Mouse (Mus musculus) ZHBTc4 (cell line): ENCODE results near the gene Ackr2.

Experiments
- DNase-seq: peaks from one replicate; pipeline ENCODE4 v3.0.0-alpha.2; 2011; ENCODE audit warnings: low read depth, low spot score

Ackr2 gene

DNA sequence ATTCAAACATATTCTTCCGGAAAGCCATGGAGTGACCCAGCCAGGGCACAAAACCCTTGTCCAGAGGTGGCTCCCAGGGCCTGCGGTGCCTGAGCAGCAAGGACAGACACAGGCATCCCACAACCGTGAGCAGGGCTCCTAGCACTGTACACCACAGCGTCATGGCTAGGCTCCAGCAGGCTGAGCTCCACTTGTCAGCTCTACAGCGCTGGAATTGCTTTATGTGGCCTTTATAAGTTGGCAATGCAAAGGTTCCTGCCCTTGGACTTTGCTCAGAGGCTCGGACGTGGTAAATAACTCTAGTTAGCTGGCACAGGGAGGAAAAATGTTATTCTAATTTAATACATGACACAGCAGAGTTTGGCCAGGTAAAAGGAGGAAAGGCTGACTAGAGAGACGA, 17.9 kb downstream of the Ackr2 start, which contains the start of gene Cyp8b1:
Cyp8b1 (minus strand) TSS at position 204 of the 400 bp plus-strand sequence.
- DNase-seq, result no peak

DNA sequence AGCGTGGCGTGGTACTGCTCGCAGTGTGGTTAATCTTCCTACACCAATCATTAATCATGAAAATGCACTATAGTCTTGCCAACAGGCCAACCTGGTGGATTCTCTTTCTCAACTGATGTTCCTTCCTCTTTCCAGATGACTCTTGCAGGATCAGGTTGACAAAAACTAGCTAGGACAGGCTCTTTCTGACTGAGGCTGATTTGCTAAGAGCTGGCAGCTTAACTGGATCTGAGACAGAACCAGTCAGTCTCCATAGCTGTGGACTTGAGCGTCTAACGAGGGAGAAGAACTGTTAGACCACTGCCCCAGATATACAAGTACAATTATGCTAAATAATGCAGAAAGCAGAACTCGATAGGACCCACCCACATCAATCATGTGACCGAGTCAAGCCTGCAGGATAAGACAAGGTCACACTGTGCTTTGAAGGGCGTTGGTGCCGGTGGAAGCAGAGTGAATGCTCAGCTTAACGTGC, 20.9 kb downstream of the Ackr2 start:
- DNase-seq, result peak; percentile 78

DNA sequence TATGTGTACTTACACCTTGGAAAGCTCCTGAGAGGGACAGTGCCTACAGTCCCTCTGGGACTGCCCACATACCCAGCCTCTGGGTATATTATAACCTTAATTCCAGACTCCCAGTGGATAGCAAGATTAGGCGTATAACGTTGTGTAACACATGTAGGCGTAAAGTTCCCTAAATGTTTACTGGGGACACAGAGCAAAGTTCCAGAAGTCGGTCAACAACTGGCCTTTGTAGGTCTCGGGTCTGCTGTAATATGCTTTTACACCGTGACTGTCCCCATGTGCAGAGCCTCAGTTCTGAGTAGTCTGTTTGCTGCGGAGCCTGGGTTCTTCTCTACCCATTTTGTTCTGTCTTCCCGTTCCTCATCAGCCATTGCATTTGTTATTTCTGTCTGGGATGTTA, 25.3 kb downstream of the Ackr2 start:
- no peak for DNase-seq

DNA sequence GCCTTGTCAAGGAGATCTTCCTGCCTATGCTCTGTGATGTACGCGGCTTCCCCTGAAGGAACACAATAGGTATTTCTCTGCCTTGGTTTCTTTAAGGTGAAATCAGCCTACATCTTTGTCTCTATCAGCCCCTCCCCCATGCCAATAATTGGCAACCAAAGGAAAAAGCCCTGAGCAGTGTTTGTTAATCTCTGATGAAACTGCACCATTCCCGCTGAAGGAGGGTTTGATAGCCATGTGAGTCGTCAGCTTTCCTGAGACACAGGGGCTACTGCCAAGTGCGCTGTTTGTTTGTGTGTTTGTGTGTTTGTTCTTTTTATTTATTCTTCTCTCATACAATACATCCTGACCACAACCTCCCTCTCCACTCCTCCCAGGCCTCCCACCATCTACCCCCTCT, 25.8 kb downstream of the Ackr2 start:
- DNase-seq, result no peak

DNA sequence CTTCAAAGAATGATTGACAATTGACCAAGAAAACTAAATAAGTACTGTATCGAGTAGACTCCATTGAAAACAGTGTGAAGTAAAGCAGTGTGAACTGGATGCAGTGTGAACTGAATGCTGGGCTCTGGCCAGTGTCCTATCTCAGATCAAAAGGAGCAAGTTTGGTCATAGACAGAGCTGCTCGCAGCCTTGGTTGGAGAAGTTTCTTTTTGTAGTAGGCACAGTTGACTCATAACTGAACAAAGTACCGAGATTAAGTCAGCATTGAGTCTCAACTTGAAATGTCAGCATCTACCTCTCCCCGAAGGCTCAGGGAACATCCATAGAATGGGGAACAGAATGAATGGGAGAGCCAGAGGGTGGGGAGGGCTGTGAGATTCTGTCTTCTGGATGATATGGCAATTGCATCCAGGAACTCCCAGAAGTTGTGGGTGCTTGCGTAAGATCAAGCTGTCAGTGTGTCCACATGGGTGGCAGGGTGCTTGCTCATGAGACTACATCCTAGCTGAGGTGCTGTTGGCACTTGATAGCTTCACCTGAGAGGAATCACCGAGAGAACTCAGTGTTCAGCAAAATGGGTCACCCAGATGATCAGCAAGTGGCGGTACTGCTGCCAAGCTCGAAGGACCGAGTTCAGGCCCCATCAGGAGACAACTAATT, 26.9 kb downstream of the Ackr2 start:
- no peak for DNase-seq

DNA sequence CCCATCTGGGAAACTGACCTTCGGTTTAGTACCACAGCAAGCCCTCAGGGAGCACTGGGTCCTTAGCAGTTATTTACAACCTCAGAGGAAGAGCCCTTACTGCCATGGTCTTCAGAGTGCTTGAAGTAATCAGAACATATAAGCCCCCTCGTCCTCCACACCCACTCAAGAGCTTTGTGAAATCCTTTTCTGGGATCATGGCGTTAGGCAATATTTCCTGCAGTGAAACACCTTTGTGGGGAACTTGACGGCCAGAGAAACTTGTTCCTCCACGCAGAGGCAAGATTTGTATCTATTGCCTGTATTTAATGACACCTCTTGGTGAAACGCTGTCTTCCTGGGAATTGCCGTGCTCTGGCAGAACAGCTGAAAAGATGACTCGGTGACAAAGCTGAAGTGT, 27.8 kb downstream of the Ackr2 start:
- DNase-seq, result no peak

DNA sequence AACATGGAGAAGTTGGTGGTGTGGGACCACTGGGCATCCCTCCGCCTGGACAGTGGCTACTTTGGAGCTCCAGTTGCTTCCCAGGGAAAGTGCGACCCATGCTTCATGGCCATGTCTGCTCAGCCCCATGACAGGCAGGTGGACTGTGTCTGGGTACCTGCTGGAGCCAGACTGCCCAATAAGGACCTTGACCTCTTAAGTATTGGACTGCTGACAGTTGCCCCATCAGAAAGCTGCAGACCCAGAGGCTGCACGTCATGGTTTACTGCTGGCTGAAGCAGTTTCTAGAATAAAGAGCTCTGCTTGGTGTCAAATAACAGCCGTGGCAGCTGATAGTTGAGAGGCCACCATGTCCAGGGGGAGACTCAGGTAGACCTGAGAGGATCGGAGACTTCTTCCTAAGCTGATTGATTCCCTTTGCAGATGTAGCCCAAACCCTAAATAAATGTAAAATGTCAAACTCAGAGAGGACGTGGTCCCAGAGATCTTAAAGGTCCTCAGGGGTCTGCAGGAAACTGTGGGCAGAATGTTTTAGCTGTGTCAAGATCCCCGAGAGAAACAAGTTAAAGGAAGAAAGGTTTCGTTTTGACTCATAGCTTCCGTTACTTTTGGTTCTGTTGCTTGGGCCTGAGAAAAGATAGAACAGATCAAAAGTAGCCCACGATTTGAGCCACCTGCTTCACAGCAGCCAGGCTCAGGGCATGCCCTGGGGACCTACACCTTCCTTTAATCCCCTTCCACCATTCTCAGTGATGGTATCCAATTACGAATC, 28.7 kb downstream of the Ackr2 start:
- no peak for DNase-seq

DNA sequence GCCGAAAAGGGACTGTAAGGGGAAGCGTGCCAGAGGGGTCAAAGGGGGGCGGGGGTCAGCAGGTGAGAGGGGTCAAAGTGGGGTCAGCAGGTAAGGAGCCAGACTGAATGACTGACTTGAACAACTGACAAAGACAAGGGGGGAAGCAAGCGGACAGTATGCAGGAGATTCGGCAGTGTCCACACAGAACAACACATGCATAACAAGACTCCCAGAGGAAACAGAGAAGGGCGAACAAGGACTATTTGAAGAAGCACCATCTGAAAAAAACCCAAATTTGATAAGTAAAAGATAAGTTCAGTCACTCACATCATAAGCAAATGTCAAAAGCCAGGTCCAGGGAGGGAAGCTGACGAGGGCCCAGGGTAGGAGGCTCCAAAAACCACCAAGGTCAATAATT, 29.6 kb downstream of the Ackr2 start:
- DNase-seq, result no peak

DNA sequence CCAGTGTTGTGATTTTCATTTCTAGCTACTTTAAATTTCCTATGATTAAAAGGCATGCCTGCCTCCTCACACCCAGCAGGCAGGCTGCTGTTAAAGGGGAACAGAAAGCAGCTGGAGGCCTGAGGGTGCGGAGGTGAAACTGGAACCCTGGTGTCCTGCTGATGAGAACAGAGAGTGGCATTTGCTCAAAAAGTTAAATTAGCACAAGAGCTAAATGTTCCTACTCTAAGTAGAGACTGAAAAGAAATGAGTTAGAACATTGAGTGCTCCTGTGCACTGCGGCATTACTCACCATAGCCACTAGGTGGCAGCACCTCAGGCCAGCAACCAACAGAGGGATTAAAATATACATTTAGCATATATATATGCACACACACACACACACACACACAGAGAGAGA, 30.3 kb downstream of the Ackr2 start:
- DNase-seq, result peak; percentile 62

DNA sequence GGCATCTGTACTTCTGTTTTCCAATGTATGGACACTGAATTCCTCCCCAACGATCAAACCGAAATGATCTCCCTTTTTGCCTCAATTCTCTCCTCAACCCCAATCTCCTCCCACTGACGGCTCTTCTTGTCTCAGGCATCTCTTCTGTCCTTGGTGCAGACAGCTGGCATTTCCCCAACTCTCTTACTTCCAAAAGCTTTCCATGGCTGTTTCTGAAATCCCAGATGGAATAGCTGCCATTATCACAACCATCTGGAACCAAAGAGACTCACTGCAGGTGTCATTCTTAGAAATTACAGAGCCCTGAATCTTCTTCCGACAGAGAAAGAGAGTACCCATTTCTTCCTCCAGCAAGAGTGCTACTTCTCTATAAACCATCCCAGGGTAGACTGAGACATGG, 36.7 kb downstream of the Ackr2 start:
- no peak for DNase-seq

DNA sequence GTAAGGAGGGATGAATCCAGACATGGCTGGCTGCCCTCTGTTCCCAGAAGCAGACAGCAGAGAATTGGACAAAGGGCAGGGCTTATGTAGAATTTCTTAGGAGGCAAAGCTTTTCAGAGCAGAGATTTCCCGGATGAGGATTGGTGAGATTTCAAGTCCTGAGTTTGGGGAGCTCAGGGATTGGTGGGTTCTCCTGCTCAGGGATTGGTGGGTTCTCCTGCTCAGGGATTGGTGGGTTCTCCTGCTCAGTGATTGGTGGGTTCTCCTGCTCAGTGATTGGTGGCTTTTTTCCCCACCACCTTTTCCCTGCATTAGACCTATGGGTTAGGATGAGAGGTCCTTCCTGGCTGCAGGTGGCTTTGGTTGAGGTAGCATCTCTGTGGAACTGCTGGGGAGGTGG, 38.8 kb downstream of the Ackr2 start:
- DNase-seq, result peak; percentile 64

DNA sequence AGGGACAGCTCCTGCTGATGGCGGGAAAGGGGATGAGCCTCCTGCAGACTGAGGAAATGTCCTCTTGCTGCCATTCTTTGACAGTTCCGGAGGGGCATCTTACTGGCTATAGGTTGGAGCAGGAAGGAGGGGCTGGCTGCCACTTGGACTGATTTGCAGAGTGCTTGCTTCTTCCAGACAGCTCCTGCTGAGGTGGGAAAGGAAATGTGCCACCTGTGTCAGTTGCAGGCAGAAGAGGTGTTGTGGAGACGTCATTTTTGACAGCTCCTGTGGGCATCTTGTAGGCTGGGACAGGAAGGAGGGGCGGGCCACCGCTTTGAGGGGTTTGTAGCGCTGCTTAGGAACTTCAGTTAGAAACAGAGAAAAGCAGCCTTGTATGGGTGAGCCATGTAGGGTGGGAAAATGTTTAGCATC, 39.3 kb downstream of the Ackr2 start:
- no peak for DNase-seq

DNA sequence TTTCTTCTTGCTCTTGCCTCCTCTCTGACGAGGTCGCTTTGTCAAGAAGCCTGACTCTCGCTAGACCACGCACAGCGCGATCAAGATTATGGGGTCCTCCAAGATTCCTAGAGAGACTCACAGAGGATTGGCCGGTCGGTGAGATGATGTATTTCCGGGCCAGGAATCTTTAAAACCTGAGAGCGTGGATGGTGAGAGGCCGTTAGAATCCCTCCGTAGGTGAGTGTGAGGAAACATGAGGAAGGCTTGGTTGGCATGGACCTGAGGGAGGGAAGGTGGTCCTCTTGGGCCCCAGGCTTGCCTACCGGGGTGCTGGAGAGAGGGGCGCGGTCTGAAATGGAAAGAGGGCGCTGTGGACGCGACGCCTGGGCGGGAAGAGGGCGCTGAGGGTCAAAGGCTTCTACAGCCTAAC, 39.8 kb downstream of the Ackr2 start:
- no peak for DNase-seq

DNA sequence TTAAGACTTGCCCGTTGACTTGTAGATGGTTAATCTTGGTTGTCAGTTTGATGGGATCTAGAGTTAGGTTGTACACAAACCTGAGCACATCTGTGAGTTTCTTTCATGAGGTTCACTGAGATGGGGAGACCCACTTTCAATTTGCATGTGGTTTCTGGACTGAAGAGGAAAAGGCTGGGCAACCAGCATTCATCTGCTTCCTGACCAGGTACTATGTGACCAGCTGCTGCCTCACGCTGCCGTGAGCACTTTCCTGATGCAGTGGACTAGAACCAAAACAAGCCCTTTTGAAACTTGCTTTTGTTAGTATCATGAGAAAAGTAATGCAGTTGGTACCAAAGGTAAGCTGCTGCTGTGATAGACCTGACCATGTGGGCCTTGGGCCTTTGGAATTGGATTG, 44.9 kb downstream of the Ackr2 start:
- DNase-seq, result no peak

DNA sequence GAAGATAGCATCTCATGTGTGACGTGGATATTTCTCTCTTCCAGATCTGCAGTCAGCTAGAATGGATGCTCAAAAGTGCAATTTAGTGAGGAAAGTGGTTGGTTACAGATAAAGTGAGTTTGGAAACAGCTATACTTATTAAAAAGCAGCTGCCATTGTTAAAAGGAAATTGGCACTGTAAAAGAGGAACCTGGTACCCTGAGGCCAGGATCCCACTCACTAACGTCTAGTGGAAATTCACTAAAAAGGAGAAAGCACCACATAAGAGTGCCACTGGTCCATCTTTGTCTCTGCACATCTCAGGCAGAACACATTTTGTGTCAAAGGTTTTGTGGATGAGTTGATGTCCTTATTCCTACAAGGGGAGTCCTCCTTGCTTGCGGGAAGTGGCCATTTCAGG, 45.5 kb downstream of the Ackr2 start:
- DNase-seq, result no peak

DNA sequence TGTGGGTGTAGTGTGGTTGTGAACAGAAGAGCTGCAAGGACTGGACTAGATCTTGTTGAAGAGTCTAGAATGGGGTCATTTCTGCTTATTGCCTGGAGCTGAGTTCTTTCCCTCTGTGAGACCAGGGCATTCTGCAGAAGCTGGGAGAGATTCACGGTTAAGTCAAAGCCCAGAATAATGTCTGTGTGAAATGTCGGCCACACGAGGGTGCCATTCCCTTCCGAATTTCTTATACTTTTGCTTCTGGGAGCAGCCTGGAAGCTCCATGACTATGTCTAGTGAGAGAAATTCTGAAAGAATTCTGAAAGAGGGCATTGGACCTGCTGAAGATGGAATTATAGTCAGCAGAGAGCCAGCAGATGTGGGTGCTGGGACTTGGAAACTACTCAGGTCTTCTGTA, 49.6 kb downstream of the Ackr2 start:
- peak; percentile 29 for DNase-seq

DNA sequence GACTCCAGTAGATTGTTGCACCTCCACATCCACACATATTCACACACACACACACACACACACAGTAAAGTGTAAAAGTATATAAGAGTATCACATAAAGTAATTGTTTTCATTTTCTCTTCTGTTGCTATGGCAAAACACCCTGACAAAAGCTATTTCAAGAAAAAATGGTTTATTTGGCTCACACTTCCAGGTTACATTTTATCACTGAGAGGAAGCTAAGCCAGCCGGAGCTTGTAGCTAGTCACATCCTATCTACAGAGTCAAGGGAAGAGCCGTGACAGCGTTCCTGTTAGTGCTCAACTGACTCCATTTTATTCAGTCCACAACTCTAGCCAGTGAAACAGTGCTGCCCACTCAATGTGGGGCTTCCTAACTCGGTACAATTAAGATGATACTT, 50.3 kb downstream of the Ackr2 start:
- no peak for DNase-seq

DNA sequence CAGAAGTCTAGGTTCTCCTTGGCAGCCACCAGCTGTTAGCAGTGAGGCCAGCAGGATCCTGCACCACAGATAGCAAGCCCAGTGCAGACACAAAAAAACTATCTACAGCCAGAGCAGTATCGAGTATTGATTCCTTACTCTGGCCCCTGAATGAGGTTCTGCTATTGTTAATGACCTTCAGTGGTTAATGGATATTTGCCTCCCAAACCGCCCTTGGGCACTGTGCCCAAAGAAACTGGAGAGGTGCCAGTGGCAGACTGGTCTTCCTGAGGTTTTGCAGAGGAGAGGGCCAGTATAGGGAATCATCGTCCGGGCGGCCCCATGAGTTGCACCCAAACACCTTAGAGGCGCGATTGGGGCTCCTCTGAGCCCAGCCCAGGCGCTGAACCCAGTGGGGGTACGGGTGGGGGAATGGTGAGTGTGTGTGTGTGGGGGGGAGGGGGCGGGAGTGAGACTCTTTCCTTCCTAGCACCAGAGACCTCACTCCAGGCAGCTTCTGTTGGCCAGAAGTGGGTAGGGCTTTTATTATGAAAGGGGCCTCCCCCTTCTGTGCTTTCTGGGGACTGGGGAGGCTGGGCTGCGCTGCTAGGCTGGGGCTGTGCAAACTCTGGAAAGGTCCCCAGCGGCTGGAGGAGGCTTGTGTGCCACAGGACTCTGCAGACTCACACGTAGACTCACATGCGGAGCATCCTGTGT, 52.4 kb downstream of the Ackr2 start, which contains the start of gene Fam198a:
Fam198a (plus strand) TSS at position 571 of the 696 bp plus-strand sequence.
- DNase-seq, result peak; percentile 48

DNA sequence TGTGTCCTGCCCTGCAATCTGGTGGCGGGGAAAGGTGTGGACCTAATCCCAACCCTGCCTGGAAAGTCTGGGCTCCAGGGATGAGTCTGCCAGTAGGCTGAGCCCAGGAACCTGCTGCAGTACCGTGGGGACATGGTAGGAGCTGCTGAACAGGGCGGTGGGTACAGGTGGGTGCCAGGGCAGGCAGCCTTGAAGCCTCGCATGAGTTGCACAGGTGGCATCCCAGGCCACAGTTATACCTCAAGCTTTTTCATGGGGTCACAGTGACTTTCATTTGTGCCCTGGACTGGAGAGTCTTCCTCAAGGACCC, 52.9 kb downstream of the Ackr2 start:
- no peak for DNase-seq

DNA sequence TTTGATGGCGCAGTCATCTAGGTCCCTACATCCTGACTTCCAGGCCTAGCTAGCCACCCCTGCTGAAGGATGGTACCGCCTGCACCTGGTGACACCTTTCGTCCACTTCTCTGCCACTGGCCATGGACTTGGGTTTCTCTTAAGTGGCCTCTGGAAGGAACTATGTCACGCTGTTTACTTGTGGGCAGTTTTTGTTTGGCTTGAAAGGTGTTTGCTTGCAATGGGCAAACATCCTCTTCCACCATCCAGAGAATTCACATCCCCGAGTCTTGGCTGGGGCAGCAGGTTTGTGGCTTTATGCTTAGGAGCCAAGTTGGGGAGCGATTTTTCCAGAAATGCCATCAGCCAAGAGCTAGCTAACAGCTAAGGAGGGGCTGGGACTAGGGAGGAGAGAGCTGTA, 54.4 kb downstream of the Ackr2 start:
- DNase-seq, result no peak

DNA sequence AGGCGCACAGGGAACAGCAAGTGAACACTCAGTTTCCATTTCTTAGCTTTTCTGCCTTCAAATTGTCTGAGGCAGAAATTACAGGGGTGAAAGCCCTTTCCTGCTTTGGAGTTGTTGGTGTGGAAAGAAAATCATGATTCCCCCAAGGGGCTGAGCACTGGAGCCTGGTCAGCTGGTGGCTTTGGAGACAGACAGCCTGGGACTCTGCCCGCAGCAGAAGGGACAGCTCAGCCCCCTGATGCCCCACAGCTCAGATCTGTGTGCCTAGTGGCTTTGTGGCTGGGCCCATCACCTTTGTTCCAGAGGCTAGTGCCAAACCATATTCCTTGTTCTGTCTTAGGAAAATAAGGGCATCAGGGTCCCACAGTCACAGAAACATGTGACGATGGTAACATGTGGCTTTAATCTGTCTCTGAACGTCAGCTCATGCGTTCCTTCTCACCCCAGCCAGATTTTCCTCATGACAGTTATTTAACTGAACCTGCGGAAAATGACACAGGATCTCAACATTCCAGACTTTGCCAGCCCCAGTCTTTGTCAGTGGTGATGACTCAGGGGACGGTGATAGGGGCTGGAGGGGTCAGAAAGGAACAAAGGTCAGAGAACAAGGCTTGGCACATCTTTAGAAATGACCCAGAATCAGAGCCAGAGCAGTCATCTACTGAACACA, 61.9 kb downstream of the Ackr2 start:
- DNase-seq, result no peak
